Mouse (Mus musculus) testis, postnatal 14 days (tissue): ENCODE data around the gene Unc45a.
A peak's percentile ranks its signal among the peaks of the same experiment; 100 is the strongest.

Experiments
- DNase-seq: peaks from one replicate; pipeline ENCODE4 v3.0.0; 2021; ENCODE audit warnings: low spot score

Gene Unc45a

GRCm38 (mm10) chr7:80340793-80341192 is at the start of gene Unc45a:
Gene Unc45a (minus strand): TSS chr7:80341005.
- peak; percentile 64 for DNase-seq

DNA sequence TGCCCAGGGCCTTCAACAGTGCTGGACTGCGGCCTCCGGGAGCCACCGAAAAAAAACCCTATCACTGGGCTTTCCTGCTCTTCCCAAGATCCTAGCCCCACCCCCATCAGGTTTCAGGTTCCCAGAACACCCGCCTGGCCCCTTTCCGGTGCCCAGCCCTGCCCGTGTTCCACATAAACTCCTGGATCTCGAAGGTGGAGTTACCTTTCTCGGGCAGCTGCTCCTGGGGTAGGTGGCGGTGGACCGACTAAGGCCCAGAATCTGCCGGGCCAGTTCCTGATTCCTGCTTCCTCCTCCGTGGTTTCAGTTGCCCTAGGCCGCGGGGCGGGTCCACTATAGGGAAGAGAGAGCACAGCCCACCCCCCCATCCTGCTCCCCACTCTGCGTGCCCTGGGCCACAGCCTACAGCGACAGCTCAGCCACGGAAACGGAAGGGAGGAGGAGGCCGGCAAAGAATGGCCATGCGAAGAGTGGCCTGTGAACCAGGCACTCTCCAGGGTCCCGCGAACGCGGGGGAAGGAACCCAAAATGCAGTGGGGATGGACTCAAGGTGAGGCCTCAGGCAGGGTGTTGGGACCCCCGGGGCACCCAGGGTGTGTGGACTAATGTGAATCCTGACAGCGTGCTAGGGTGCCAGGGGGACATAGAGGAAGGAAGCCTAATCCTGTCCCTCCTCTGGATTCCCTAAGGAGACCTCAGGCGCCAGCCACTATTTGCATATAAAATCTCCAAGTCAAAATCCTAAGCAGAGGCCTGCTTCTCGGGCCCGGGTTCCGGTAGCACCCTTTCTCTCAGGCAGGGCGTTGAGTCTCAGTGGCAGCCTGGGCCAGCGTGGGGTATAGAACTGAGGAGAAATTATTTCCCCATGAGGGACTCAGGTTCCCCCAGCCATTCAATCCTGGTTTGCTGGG is 47.1 kb upstream of the Unc45a start, which contains the start of gene Fes:
TSS of gene Fes (minus strand) at position 314 of the 911 bp plus-strand sequence.
- no peak for DNase-seq

GRCm38 (mm10) chr7:80387033-80387632 is 46.3 kb upstream of the Unc45a start:
- DNase-seq, result no peak

GRCm38 (mm10) chr7:80386235-80386930 is 45.6 kb upstream of the Unc45a start:
- DNase-seq, result peak; percentile 83

DNA sequence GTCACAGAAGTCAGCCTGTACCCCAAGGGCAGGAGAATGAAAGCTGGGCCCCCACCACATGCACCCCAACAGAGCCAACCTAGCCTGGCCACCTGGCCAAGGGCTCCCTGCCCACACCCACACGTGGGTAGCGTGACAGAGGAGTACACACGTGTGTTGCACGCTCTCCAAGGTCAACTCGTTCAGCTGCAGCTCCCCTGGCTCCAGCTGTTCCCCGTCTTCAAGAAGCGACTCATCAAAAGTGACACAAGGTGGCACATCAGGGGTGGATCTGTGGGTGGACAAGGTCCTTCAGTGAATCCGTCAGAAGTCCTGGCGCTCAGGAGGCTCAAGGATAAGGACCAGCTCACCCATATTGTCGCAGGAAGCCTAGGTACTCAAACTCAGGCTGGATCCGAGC is 42.1 kb upstream of the Unc45a start:
- no peak for DNase-seq

DNA sequence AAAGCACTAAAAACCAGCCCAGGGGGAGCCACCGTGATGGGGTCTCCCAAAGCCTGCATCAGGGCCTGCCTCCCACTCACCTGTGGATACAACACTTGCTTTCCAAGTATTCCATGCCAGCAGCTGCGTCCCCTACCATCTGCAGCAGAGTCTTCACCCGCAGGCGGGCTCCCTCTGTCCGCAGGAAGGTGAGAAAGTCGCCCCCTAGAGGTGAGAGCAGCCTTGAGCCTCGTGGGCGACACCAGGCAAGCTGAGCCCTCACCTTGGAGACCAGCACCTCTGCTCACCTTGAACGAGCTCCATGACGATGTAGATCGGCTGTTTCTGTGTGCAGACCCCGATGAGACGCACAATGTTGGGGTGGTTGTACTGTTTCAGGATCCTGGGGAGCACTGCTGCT is 38.7 kb upstream of the Unc45a start:
- peak; percentile 48 for DNase-seq

DNA sequence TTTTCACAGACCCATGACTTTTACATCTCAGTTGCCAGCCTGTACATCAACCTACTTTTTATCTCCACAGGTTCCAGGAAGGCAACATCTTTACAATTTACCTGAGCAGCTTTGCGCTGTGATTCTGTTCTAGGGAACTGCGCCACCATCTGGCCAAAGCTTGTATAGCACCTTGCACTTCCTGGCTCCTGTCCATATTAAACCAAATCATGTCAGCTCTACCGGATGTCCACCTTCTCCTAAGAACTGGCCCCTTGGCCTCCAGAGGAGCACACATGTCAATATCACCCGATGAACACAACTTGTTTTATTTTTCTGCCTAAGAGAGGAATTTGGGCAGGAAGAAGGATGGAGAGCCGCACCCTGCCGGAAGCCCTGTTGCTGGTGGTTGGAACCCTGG is 36.7 kb upstream of the Unc45a start:
- DNase-seq, result peak; percentile 52

DNA sequence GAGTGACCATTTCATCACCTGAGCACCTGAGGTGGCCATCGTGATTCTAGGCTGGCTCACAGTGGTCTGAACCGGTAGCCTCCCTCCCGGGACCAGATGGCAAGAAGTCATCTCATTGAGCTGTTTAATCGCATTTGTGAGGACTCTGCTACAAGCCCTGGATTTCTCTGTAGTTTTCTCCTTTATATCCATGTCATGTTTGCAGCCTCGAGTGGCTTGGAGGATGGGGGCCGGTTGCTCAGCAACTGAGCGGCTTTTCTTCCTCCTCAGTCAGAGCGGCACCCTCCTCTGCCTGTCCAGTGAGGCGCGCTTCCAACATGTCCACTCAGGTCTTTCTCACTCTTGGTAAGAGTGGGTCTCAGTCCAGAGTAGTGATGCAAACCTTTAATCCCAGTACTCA is 35.4 kb upstream of the Unc45a start:
- DNase-seq, result no peak

DNA sequence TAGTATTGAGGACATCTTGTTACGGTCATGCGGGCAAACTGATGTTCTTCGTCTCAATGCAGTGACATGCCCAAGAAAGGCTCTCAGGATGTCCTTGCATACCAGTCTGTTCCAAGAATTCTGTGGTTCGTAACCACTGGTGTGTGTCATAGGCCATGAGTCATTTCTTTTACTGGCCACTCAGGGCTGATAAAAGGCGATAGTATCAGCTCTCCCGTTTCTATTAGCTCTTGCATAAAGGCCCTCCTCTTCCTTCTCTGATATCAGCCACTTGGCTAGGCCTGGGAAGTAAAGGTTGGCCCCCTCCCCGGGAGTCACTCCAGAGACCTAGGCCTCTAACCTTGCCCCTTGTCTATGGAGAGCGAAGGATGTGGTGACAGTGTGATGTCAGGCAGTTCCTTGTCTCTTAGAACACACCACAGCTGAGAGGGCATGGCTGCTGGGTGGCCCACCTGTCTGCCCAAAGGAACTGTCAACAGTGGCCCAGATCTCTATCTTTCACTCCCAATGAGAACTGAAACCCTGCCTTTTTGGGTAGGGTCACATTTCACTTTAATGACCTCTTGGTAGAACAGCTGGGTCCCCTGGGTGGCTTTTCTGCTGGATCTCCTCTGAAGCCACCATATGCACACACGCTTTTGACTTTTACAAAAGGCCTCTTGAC is 34.7 kb upstream of the Unc45a start:
- DNase-seq, result no peak

DNA sequence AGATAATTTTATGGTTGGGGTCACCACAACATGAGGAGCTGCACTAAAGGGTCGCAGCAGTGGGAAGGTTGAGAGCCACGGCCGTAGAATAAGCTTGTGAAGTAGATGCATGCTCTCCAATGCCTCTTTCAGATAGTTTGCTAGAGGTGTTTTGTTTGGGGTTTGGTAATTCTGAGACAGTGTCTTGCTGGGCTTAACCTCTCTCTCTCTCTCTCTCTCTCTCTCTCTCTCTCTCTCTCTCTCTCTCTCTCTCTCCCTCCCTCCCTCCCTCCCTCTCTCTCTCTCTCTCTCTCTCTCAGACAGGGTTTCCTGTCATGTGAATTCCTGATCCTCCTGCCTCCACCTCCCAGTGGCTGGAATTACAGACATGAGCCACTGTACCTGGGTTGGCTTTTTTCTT is 33.9 kb upstream of the Unc45a start:
- DNase-seq, result no peak

DNA sequence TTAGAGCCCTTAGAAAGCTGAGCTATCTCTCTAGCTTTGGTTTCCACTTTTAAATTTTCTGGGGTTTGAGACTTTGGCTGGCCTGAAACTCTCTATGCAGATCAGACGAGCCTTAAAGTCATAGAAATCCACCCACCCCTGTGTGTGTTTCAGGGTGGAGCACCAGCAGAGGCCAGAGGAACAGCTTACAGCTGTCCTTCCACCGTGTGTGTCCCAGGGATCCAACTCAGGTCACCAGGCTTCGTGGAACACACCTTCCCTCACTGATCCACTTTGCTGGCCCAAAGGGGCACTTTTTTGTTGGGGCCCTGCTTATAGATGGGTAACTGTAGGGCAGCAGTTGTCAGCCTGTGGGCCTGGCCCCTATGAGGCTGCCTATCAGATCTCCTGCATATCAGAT is 33.5 kb upstream of the Unc45a start:
- DNase-seq, result no peak

GRCm38 (mm10) chr7:80373850-80374249 is 33.0 kb upstream of the Unc45a start:
- no peak for DNase-seq

DNA sequence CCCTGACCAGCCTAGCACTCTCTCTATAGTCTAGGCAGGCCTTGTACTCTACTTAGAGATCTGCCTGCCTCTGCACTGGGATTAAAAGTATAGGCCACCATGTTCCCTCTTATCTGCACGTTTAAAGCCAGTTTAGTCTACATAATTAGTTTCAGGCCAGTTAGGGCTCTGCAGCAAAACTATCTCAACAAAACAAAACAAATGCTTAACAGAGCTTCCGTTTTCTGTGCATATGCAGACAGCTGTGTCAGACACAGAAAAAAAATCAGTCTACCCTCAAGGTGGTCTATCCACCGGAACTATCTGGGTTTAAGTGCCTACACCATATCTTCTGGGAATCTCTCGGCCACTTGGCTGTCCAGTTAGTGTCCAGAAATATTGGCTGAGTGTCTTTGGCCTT is 32.5 kb upstream of the Unc45a start:
- DNase-seq, result no peak

DNA sequence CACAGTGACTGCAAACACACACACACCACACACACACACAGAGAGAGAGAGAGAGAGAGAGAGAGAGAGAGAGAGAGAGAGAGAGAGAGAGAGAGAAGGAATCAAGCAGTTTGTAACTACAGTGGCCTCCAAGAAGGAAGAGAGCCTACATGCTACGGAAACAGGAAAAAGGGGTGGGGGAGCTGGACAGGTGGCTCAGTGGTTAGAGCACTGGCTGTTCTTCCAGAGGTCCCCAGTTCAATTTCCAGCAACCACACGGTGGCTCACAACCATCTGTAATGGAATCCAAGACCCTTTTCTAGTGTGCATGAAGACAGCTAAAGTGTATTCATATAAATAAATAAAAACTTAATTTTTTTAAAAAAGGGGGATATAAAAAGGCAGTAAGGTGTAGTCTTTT is 31.9 kb upstream of the Unc45a start:
- no peak for DNase-seq

GRCm38 (mm10) chr7:80372166-80372565 is 31.4 kb upstream of the Unc45a start:
- no peak for DNase-seq

GRCm38 (mm10) chr7:80371041-80371751 is 30.4 kb upstream of the Unc45a start, which contains the start of gene Man2a2:
Gene Man2a2 (minus strand): TSS chr7:80371375.
- DNase-seq, result peak; percentile 76

DNA sequence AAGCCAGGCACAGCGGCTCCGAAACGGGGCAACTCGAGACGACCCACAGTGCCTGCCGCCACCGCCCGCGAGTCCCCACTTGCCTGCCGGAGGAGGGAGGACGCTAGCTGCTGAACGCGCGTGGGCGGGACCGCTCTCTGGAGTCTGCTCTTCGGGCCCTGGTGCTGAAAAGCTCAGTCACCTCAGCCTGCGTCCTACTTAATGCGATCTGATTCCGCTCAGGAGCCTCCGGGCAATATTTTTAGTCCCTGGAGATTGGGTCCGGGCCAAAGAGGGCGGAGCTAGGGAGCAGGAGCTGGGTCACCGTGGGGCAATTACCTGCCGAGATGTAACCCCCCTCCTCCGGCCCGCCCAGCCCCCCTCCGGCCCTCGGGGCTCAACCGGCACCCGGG is 29.8 kb upstream of the Unc45a start:
- peak; percentile 87 for DNase-seq

GRCm38 (mm10) chr7:80369967-80370431 is 29.2 kb upstream of the Unc45a start:
- no peak for DNase-seq

GRCm38 (mm10) chr7:80369461-80369860 is 28.7 kb upstream of the Unc45a start:
- no peak for DNase-seq

GRCm38 (mm10) chr7:80368635-80369421 is 28.0 kb upstream of the Unc45a start:
- no peak for DNase-seq

- no peak for DNase-seq
Observed at GRCm38 (mm10) chr7:80368009-80368408, 27.2 kb upstream of the Unc45a start.
